Mouse (Mus musculus) intestine, embryonic 14.5 days (tissue): ENCODE results near the gene Plxdc2. TPM values are rescaled to one million over a fixed set of nuclear protein-coding genes. Genes with fewer than 3 reads are reported as not detected.

Experiments
- ATAC-seq: fragments of 200-750 bp; cut with Nextera tagmentation; replicated peaks from 2 replicates; pipeline ENCODE4 v1.8.0; 2017; ENCODE audit warnings: low read depth, moderate number of reproducible peaks, moderate TSS enrichment, moderate library complexity; ENCODE audit not compliant: low FRiP score, low TSS enrichment
- DNase-seq: peaks from one replicate; pipeline ENCODE4 v3.0.0-alpha.2; 2018; ENCODE audit warnings: low spot score
- H3K27ac ChIP-seq: fragments of 300-500 bp; sonication (generic); 2 replicates; pipeline ENCODE4 v1.5.1; 2014; ENCODE audit warnings: low read depth, mild to moderate bottlenecking, control low read depth
- H3K27me3 ChIP-seq: fragments of 300-500 bp; sonication (generic); replicated peaks from 2 replicates; pipeline ENCODE4 v1.6.1; 2014; ENCODE audit warnings: low read length, control low read depth; ENCODE audit not compliant: control insufficient read depth, insufficient read depth
- H3K36me3 ChIP-seq: fragments of 300-500 bp; sonication (generic); 2 replicates; pipeline ENCODE4 v1.6.1; 2014; ENCODE audit warnings: low read length, control low read depth; ENCODE audit not compliant: control insufficient read depth, insufficient read depth
- H3K4me1 ChIP-seq: fragments of 300-500 bp; sonication (generic); replicated peaks from 2 replicates; pipeline ENCODE4 v1.6.1; 2014; ENCODE audit warnings: low read length, control low read depth, mixed read lengths; ENCODE audit not compliant: control insufficient read depth, insufficient read depth
- H3K4me2 ChIP-seq: fragments of 300-500 bp; sonication (generic); 2 replicates; pipeline ENCODE4 v1.6.1; 2014; ENCODE audit warnings: low read length
- H3K4me3 ChIP-seq: fragments of 300-500 bp; sonication (generic); 2 replicates; pipeline ENCODE4 v1.5.1; 2014; ENCODE audit warnings: low read depth, low read length, control low read depth, mixed read lengths
- H3K9ac ChIP-seq: fragments of 300-500 bp; sonication (generic); 2 replicates; pipeline ENCODE4 v1.6.1; 2014; ENCODE audit warnings: mild to moderate bottlenecking, low read length
- H3K9me3 ChIP-seq: fragments of 300-500 bp; sonication (generic); 2 replicates; pipeline ENCODE4 v1.6.1; 2016; ENCODE audit warnings: low read length, control low read depth; ENCODE audit not compliant: control insufficient read depth
- WGBS: fragments of 180-500 bp; shearing (Covaris S2); extraction: QIAGEN DNeasy Blood & Tissue Kit; methylation state at CpG from one replicate; pipeline ENCODE4 v1.1.7; 2014; 5-methylcytosine and 5-hydroxymethylcytosine counted together
- polyA plus RNA-seq: library from polyadenylated mRNA; unstranded; fragments of >200 nt; fragmentation: Nextera tagmentation; extraction: Ambion mirVana; gene quantifications from 2 replicates; pipeline ENCODE4 v1.2.1, GENCODE M21; 2014

The Plxdc2 gene
- polyA plus RNA-seq = 19.9 and 23.1 TPM in 2 replicates

DNA sequence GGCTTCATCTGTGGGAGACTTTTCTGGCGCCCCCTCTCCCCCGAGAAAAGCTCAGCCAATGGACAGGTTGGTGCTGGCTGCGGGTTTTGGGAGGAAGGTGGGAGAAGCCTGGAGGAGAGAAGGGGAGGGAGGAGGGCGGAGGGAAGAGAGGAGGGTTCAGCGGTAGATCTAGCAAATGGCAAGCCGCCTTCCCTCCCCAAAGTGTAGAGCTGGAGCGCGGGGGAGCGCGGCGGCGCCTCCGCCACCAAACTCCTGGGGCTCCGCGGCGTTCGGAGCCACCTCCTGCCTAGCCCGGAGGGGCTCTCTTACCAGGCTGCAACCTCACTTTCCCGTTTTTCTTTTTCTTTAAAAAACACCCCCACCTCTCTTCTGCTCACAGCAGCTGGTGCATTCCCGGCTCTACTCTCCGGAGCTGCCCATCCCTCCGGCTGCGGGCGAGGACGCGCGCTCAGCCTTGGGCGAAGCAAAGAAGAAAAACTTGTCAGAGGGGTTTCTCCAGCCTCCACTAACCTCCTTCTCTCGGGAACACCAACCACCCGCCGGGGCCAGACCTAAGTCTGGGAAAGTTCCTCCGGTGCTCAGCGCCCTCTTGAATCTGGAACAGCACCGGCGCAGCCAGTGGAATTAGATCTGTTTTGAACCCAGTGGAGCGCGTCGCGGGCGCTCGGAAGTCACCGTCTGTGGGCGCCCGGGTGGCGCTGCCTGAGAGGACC lies at the start of gene Plxdc2:
Gene Plxdc2 (plus strand): TSS at position 199 of the 713 bp plus-strand sequence.
- Histone ChIP-seq H3K9ac (peak within 1 kb of the TSS; percentile 60), H3K36me3 (no peaks in the 10 kb centered on the region), H3K4me1 (no peaks in the 10 kb centered on the region; the same call in 1 of the 2 replicates), H3K4me3 (peak within 1 kb of the TSS; percentile 60), H3K4me2 (peak within 1 kb of the TSS; percentile 79), H3K9me3 (no peaks in the 10 kb centered on the region), H3K27ac (peak within 1 kb of the TSS; percentile 69), H3K27me3 (no peaks in the 10 kb centered on the region)
- WGBS = under 1% methylated on average over 41 of the region's 45 CpGs
- DNase-seq (peak; percentile 85), ATAC-seq (peak; percentile 85)

DNA sequence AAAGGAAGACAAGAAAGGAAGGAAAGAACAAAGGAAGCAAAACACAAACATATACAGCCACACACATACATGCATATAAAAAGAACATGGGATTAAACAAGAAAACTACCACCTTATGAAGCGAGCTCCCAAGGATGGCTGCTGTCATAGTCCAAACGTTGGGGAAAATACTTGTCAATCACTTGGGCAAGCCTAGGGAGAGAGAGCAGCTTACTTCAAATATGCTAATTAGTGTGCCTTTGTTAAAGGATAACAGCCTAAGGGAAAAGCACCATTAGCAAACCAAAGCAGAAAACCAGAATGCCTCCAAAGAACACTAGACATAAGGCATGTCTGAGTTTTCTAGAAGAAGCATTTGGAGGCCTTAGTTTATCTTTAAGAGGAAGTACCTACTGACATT lies 45.7 kb upstream of the Plxdc2 start:
- Histone ChIP-seq H3K9me3 (no peaks in the 10 kb centered on the region), H3K4me3 (no peak overlapping the region), H3K4me1 (no peaks in the 10 kb centered on the region), H3K27ac (no peak overlapping the region), H3K4me2 (no peak overlapping the region), H3K27me3 (no peaks in the 10 kb centered on the region), H3K9ac (no peak overlapping the region), H3K36me3 (no peaks in the 10 kb centered on the region)
- no peak for DNase-seq
- ATAC-seq = no peak
- 56% methylated on average over 2 of the region's 2 CpGs for WGBS

DNA sequence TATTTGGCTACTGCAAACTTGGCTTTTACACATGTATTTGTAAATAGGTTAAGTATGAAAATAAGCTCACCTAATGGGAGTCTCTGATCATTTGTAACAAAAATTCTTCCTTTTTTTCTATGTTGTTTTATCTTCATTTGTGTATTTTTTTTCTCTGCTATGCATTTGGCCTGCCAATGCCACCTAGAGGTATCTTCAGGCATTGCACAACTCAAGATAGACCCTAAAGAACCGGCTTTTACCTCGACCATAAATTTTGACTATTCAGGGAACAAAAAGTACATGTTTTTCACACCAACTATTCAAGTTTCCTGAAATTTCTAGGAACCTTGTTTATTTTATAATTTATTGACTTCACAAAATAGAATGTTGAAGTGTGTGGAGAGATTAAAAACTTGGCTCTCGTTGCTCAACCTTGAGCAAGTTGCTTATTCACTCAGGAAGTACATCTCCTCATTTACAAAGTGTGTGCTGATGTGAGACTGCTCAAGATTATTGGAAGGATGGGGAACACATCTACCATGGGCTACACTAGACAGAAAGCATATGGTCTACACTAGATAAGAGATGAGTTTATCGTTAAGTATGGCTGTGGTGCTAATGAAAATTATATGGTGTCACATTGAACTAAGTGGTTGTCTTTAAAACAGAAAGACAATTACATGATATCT lies 43.6 kb upstream of the Plxdc2 start:
- H3K4me3 ChIP-seq = no peak overlapping the region
- ATAC-seq (no peak), DNase-seq (no peak)
- H3K9me3 ChIP-seq = no peaks in the 10 kb centered on the region
- H3K9ac ChIP-seq = no peak overlapping the region
- no peaks in the 10 kb centered on the region for H3K4me1 ChIP-seq
- H3K27me3 ChIP-seq = no peaks in the 10 kb centered on the region
- no peak overlapping the region for H3K27ac ChIP-seq
- 55% methylated on average over 4 of the region's 4 CpGs for WGBS
- no peak overlapping the region for H3K4me2 ChIP-seq
- no peaks in the 10 kb centered on the region for H3K36me3 ChIP-seq

DNA sequence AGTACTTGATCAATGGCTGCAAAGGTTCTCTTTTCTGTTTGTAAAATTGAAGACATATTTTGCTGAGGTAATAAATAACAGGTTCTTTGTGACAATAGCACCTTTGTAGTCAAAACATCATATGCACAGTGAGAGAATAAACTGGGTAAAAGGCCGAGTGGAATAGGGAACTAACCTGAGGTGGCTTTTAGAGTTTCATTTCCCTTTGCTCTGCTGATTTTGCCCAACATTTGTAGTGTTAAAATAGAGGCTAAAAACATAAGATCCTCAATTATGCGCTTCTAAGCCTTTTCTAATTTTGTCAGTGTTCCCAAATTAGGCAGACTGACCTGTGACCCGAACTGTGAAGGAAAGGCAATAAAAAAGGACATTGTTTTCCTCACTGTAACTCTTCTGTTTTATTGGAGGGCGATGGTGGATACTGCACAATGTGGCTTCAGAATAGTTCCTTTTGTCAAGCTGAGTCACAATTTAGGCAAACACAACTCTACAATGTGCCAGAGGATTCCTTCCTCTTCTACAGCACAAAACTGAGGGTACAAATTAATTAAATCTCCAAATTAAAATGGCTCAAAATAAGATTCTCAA lies 20.8 kb upstream of the Plxdc2 start:
- Histone ChIP-seq H3K4me2 (no peak overlapping the region), H3K4me3 (no peak overlapping the region), H3K27ac (no peak overlapping the region), H3K9me3 (no peaks in the 10 kb centered on the region), H3K36me3 (no peaks in the 10 kb centered on the region), H3K27me3 (no peaks in the 10 kb centered on the region), H3K9ac (no peak overlapping the region), H3K4me1 (no peaks in the 10 kb centered on the region)
- DNase-seq (no peak), ATAC-seq (no peak)
- 56% methylated on average over 4 of the region's 4 CpGs for WGBS

DNA sequence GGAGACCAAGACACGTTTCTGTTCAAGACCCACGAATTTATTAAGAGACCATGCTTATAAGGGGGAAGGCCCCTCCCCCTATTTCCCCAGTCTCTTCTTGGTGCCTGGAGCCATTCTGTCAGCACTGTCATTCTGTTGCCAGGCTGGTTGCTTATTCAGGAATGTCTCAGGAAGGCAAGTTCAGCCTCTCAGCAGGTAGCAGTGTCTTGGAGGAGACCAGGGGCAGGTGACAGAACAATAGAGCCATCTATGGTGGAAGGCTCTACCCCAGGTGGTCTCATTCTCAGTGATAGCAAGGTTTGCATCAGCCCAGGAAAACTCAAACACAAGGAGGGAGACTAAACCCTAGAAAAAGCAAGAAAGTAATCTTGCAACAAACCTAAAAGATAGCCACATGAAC lies 11.5 kb upstream of the Plxdc2 start:
- DNase-seq (no peak), ATAC-seq (no peak)
- Histone ChIP-seq H3K4me1 (no peaks in the 10 kb centered on the region), H3K4me2 (no peak overlapping the region), H3K27me3 (no peaks in the 10 kb centered on the region), H3K27ac (no peak overlapping the region), H3K9me3 (no peaks in the 10 kb centered on the region), H3K9ac (no peak overlapping the region), H3K36me3 (no peaks in the 10 kb centered on the region), H3K4me3 (no peak overlapping the region)
- 71% methylated on average over 2 of the region's 2 CpGs for WGBS

DNA sequence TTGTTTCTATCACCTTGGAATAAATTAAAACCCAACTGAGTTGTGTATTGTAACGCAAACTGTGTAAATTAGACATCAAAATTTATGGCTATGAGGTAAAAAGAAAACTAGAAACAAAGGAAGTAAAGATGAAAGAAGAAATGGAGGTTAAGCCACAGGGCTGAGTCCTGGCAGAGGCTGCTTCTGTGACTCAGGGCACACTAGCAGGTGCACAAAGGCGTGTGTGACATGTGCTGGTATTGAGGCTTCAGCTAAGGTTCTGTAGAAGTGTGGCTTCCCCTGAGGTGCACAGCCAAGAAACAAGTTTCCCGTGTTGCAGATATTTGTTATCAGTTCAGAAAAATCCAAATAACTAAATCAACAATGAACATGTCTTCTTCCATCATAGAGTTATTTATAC lies 5.0 kb upstream of the Plxdc2 start:
- H3K9ac ChIP-seq = no peak overlapping the region
- no peaks in the 10 kb centered on the region for H3K27me3 ChIP-seq
- no peak overlapping the region for H3K4me2 ChIP-seq
- H3K36me3 ChIP-seq = no peaks in the 10 kb centered on the region
- WGBS = 65% methylated on average over 3 of the region's 3 CpGs
- H3K4me3 ChIP-seq = no peak overlapping the region
- no peak for DNase-seq
- ATAC-seq = no peak
- H3K27ac ChIP-seq = no peak overlapping the region
- no peaks in the 10 kb centered on the region; the same call in 1 of the 2 replicates for H3K4me1 ChIP-seq
- H3K9me3 ChIP-seq = no peaks in the 10 kb centered on the region

DNA sequence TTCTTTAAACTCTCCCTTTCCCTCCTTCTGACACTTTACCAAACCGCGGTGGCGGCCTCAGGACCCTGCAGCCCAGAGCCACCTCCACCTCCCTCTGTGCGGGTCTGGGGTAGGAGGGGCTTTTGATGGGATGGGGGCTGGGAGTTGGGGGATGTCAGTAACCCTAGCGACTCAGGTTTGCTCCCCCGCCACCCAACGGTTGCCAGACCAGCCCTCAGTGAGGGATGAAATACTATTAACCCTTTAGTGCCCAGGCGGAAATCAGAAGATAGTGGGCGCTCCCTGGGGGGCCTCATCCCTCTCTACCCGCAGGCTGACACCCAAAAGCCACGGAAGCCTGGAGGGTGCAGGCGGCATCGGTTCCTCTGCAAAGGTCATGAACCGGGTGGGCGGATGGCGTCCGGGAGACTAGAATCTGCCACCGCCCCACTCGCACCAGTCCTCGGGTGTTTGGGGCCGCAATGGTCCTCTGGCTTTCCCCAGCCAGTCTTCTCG lies 446 bp upstream of the Plxdc2 start:
- Histone ChIP-seq H3K9ac (peak overlapping the region; percentile 60; the same call in 1 of the 2 replicates), H3K4me1 (no peaks in the 10 kb centered on the region; the same call in 1 of the 2 replicates), H3K36me3 (no peaks in the 10 kb centered on the region), H3K9me3 (no peaks in the 10 kb centered on the region), H3K4me3 (peak overlapping the region; percentile 60), H3K4me2 (peak overlapping the region; percentile 79), H3K27me3 (no peaks in the 10 kb centered on the region), H3K27ac (peak overlapping the region; percentile 69; the same call in 1 of the 2 replicates)
- peak; percentile 79 for ATAC-seq
- WGBS = 0% methylated on average over 22 of the region's 22 CpGs
- DNase-seq = no peak

DNA sequence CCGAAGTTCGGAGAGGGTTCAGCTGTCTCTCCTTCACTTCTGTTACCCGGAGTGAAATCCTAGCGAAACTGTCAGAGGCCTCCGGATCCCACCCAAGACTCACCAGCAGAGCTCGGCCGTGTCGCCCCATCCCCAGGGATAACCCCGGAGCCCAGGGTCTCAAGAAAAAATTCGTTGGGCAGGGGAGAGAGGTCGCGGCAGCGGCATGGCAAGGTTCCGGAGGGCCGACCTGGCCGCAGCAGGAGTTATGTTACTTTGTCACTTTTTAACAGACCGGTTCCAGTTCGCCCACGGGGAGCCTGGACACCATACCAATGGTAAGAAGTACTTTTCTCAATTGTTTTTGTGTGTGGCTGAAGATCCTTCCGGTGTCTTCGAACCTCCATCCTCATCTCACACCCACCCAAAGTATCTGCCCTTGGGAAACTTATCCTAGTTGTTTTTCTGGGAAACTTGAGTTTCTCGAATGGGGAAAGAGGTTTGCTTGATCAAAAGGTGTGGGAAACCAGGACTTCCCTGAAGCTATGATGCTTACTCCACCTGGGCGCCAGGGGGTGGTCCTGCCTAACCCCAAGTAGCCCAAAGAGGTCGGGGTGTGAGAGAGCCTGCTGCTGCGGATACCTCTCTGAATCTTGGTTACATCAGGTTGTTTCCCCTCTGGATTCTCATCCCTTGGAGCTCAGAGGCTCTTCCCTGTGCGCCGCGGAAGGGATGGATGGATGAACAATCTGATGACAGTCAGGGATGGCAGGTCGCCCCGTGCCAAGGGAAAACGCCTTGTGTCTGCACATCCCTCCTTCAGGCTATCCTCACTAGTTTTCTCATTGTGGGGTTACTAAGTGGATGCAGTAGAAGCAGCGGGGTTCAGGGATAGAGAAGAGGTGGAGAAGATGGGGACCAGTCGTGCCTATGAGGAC lies 1.1 kb downstream of the Plxdc2 start:
- peak overlapping the region; percentile 79 for H3K4me2 ChIP-seq
- DNase-seq = peak; percentile 69
- no peaks in the 10 kb centered on the region for H3K9me3 ChIP-seq
- peak overlapping the region; percentile 69 for H3K27ac ChIP-seq
- H3K4me3 ChIP-seq = peak overlapping the region; percentile 60
- H3K27me3 ChIP-seq = no peaks in the 10 kb centered on the region
- H3K36me3 ChIP-seq = no peaks in the 10 kb centered on the region
- no peaks in the 10 kb centered on the region; the same call in 1 of the 2 replicates for H3K4me1 ChIP-seq
- peak; percentile 13; the same call in 1 of the 2 replicates for ATAC-seq
- 5% methylated on average over 33 of the region's 33 CpGs for WGBS
- H3K9ac ChIP-seq = peak overlapping the region; percentile 60
